Mouse (Mus musculus): ENCODE results near the gene Samd4b.

GRCm38 (mm10) chr7:28460361-28460760, 137.6 kb downstream of the Samd4b start:
- TF ChIP-seq POLR2A (IDR thresholded peaks at IDR 0.05; ENCODE audit: control insufficient read depth in 1 of 2, insufficient read depth in 1 of 2, low read depth in 1 of 2, low read length in 2 of 2, poor library complexity in 1 of 2) (no peak), RCOR1 (IDR thresholded peaks at IDR 0.05; ENCODE audit: low read depth, low read length) (no peak), TBP (IDR thresholded peaks at IDR 0.05; ENCODE audit: low read depth, low read length) (no peak), CTCF (IDR thresholded peaks at IDR 0.05 in 2 of 3, conservative IDR thresholded peaks at IDR 0.05 in 1 of 3; ENCODE audit: control insufficient read depth in 1 of 3, insufficient read depth in 1 of 3, low read depth in 2 of 3, low read length in 3 of 3, poor library complexity in 1 of 3, severe bottlenecking in 1 of 3) (no peak), TAL1 (IDR thresholded peaks at IDR 0.05; ENCODE audit: low read length) (no peak), MXI1 (IDR thresholded peaks at IDR 0.05; ENCODE audit: low read depth, low read length) (no peak), MAX (IDR thresholded peaks at IDR 0.05; ENCODE audit: low read length) (no peak), GATA1 (IDR thresholded peaks at IDR 0.05; ENCODE audit: low read depth, low read length) (no peak), HCFC1 (IDR thresholded peaks at IDR 0.05; ENCODE audit: low read depth, low read length) (no peak), USF1 (IDR thresholded peaks at IDR 0.05; ENCODE audit: low read depth, low read length) (no peak), EP300 (IDR thresholded peaks at IDR 0.05; ENCODE audit: low read depth in 1 of 2, low read length in 2 of 2) (no peak), ELF1 (IDR thresholded peaks at IDR 0.05; ENCODE audit: low read depth, low read length) (no peak), ZMIZ1 (IDR thresholded peaks at IDR 0.05; ENCODE audit: low read depth, low read length) (no peak), SMC3 (IDR thresholded peaks at IDR 0.05; ENCODE audit: low read depth, low read length) (no peak)

Measured in MEL (cell line).